Mouse (Mus musculus): ENCODE results near the gene Srek1.

The Srek1 gene

DNA sequence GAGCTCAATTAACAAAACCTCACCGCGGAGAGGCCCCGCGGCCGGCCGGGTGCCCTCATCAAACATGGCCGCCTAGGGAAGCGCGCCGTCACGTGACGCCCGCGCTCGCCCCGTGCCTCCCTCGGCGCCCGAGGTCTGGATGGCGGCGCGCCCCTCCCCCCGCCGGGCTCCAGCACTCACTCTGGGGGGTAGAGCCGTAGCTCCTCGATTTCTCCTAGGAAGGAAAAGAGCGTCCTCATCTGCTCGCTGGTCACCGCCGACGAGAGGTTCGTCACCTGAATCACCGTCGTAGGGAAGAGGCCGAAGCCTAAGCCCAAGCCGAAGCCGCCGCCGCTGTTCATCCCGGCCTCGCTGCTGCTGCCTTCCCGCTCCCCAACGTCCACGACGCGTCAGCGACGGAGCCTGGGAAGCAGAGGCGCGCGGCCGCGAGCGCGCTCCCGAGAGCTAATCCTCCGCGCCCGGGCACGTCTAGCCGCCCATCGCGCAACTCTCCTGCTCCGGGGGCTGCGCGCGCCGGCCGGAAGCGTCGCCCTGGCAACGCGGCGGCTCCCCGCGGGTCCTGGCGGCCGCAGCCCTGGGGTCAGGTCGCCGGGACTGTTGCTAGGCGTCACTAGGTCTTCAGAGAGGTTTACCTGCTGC, at the start of gene Srek1:
Gene Srek1 (minus strand): TSS at position 490 of the 639 bp plus-strand sequence.
- DNase-seq (ENCODE audit: low read depth, low spot score) = peak; percentile 89

DNA sequence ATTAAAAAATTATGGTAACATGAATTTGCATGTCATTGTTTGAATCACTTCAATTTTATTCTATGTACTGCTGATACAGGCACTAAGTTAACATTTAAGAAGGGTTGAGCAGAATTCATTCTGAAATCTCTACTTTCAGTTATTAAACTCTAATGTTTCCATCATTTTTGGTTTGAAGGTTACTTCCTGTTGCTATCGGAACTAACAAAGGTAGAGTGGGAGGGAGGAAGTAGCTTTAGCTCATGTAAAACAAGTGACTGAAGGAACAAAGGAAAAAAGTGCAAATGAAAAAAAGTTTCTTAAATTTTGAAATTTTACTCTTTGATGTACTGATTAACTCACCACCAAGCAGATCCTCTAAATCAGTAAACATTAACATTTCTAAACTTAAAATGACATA, 47.9 kb upstream of the Srek1 start:
- DNase-seq (ENCODE audit: low read depth, low spot score) = no peak

GRCm38 (mm10) chr13:103819377-103819776, 45.0 kb upstream of the Srek1 start:
- DNase-seq (ENCODE audit: low read depth, low spot score) = no peak

DNA sequence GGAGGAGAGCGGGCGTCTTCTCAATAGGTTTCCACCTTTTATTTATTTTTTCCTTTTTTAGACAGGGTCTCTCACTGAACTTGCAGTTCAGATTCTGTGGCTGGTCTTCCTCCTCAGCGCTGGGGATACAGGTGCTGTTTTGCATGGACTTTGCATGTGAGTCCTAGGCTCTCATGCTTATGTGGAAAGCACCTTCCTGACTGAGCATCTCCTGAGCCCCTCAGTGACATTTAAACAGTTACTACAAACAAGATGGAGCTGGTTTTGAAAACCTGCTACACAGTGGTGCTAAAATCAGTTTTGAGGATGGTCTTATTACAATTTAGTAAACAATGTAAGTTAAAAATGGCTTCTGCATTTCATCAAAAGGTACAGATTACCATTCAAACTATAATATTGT, 43.5 kb upstream of the Srek1 start:
- no peak for DNase-seq (ENCODE audit: low read depth, low spot score)

DNA sequence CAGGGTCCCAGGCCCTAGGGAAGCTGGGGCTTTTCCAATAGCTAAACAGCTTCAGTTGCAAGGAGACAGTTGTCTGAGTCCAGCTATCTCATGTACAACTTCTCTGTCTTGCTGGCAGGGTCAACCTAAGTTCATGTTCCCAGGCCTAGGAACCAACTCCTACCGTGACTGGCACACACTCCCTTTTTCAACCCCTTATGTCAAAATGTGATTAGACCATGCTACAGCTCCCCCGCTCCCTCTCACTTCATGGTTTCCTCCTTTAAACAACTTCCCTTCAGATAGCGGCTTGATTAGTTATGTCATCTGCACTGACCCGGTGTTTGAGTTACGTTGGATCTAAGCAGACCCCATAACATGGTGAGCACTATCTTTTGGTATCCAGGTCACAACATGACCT, 33.1 kb upstream of the Srek1 start:
- DNase-seq (ENCODE audit: low read depth, low spot score) = no peak

GRCm38 (mm10) chr13:103806210-103806851, 31.9 kb upstream of the Srek1 start:
- DNase-seq (ENCODE audit: low read depth, low spot score) = peak; percentile 89

GRCm38 (mm10) chr13:103803721-103804120, 29.3 kb upstream of the Srek1 start:
- DNase-seq (ENCODE audit: low read depth, low spot score) = no peak

DNA sequence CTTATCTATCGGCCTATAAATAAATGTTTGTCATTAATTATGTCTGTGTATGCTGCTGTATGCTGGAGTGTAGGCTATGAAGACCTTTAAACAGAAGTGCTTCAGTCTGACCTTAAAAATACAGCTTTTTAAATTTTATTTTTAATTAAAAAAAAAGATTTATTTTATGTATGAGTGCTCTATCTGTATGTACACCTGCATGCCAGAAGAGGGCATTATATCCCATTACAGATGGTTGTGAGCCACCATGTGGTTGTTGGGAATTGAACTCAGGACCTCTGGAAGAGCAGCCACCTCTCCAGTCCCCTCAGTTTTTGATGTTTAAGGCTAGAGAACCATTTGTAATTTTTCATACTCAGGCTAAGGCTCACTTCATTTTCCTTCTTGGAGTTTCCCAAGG, 26.6 kb upstream of the Srek1 start:
- no peak for DNase-seq (ENCODE audit: low read depth, low spot score)

DNA sequence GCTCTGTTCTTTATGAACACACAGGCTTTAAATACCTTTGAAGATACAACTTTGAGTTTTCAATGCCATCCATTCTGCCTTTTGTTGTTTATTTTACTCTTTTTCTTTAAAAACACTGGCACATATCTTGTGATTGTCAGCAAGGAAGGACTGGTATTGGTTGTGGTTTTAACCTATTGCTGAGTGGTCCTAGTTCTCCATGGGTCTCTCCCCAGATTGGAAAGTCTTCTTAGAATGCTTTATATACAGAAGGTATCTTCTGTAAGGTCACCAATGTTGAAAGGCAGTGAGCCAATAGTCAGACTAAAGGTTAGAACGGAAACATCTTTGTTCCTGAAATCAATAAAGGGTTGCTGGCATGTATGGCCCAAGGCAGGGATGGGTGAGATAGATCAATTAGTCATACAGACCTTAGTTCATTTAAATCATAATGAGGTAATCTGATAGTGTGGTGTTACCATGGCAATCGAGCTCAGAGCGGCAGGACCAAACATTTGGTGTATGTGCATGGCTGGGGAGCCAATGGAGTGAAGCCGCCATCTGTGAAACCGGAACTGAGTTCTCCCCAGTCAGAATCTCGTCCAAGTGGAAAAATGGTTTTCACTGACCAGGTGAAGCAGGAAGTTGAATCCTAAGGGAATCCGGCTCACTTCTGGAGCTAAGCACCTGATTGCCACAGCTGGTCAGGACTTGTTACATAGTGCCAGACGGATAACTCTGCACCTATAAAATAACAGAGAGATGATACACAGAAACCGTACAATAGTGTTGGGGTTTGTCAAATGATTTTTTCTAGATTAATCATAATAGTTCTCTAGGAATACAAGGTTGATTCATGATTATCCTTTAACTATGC, 20.5 kb upstream of the Srek1 start:
- DNase-seq (ENCODE audit: low read depth, low spot score) = no peak

GRCm38 (mm10) chr13:103779922-103780585, 5.6 kb upstream of the Srek1 start:
- DNase-seq (ENCODE audit: low read depth, low spot score) = no peak

- no peak for DNase-seq (ENCODE audit: low read depth, low spot score)
These were observed 2.7 kb upstream of the Srek1 start for GRCm38 (mm10) chr13:103777126-103777525.

DNA sequence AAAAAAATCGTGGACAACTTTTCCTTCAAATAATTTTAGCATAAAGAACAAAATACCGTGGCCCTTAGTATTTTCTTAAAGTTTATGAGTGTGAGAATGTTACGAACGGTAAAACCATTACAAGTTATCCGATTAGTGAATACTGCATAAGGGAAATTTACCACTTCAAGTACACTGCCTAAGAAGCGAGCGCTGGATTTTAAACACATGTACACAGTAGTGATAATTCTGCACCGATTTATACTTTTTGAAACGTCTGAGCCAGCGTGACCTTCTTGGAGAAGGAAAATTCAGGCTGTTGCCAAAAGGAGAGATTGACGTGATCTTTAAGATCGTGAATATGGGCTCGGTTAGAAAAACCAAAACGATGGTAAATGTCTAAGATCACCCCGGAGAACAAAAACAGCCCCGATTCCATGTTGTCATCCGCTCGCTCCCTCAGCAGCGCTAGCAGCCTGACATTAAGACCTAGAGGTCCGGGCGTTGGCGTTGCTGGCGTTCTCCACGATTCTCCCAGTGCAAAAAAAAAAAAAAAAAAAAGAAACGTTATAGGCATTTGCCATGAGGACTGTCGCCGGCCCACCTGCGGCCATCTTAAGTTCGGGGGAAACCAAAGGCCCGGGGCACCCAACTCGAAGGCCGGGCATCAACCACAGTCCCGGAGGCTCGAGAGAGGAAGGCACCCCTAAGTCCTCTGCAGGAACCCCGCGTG, 845 bp downstream of the Srek1 start:
- DNase-seq (ENCODE audit: low read depth, low spot score) = peak; percentile 67

DNA sequence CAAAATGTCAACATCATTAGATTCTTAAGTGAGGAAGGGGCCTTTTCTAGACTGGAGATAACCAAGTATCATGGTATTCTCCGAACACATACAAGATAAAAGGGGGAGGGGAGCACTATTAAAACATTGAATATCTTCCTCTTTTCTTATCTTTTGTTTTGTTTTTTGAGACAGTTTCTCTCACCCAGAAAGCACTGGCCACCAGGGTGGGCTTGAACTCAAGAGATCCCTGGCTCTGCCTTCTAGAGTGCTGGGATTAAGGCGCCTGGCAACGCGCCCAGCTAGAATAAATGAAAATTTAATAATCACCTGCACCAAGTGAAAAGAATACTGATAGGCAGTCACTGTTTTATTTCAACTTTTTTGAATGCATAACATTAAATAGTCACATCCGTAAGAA, 1.5 kb downstream of the Srek1 start:
- DNase-seq (ENCODE audit: low read depth, low spot score) = no peak

GRCm38 (mm10) chr13:103770821-103771220, 3.6 kb downstream of the Srek1 start:
- DNase-seq (ENCODE audit: low read depth, low spot score) = no peak

- no peak for DNase-seq (ENCODE audit: low read depth, low spot score)
These were observed 6.5 kb downstream of the Srek1 start for GRCm38 (mm10) chr13:103767935-103768334.

DNA sequence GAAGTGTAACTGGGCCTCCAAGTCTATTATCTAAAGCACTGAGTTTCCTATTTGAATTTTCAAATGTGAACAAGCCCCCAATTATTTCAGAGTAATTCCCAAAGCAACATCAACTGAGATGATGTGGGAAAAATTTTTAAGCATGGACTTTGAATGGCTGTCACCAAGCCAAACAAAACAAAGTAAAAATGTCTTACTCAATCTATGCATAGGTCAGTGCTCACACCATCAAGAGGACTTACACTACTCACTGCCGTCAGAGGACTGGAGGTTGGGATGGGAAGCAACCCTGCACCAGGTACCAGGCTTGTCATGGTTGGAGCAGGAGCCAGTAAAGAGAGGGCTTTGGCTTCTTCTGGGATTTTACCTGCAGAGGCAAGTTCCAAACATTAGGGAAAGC, 10.8 kb downstream of the Srek1 start:
- no peak for DNase-seq (ENCODE audit: low read depth, low spot score)

GRCm38 (mm10) chr13:103761971-103762370, 12.4 kb downstream of the Srek1 start:
- no peak for DNase-seq (ENCODE audit: low read depth, low spot score)

DNA sequence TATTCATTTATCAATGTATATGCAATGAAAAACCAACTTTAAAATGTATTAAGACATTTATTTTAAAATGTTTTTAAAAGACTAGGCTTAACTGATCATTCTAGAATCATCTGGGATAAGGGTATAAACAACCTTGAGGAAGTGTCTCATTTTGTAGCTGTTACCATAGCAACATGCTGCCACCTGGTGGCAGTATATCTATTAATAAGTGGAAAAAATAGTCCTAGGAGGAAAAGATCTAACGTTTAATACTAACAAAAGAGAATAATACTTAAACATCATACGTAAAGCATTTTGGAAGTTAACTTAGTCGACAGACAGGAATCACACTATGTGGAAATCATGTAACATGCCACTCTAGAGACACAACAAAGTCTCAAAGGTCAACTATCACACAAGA, 23.0 kb downstream of the Srek1 start:
- peak; percentile 51 for DNase-seq (ENCODE audit: low read depth, low spot score)

DNA sequence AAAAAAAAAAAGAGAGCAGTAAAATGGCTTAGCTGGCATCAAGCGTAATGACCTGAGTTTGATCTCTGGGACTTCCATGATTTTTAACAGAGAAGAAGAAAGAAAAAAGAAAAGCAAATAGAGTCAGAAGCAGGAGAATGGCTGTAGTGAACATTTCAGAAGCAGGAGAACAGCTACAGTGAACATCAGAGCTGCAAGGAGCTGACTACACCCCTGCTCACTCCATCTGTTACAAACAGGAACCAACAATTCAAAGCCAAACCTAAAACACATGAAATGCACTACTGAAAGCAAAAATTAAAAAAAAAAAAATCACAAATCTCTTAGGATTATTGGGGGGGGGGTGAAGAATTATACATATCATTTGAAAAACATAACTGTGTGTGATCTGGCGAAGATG, 28.7 kb downstream of the Srek1 start:
- peak; percentile 31 for DNase-seq (ENCODE audit: low read depth, low spot score)

DNA sequence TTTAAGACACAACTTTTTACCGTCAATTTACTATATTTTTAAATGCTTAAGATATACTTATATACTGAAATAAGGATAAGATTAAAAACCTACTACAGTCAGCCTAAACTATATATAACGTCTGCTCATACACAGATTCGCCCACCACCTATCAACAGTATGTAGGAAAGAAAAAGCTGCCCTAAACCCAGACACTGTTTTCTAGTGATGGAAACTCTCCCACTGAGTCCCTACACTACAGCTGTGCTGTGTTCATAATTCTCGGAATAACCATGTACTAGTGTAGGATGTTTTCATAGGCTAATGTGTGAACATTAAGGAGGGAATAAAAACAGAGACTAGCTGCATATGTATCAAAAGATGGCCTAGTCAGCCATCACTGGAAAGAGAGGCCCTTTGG, 29.2 kb downstream of the Srek1 start:
- peak; percentile 46 for DNase-seq (ENCODE audit: low read depth, low spot score)

- no peak for DNase-seq (ENCODE audit: low read depth, low spot score)
These were observed 38.9 kb downstream of the Srek1 start for GRCm38 (mm10) chr13:103735330-103736007.
